Mouse (Mus musculus): ENCODE measurements around the gene Actr1b. TPM values are rescaled to one million over a fixed set of nuclear protein-coding genes. Genes with fewer than 3 reads are reported as not detected.

Gene Actr1b
- polyA plus RNA-seq, 1 experiment = 103 TPM

DNA sequence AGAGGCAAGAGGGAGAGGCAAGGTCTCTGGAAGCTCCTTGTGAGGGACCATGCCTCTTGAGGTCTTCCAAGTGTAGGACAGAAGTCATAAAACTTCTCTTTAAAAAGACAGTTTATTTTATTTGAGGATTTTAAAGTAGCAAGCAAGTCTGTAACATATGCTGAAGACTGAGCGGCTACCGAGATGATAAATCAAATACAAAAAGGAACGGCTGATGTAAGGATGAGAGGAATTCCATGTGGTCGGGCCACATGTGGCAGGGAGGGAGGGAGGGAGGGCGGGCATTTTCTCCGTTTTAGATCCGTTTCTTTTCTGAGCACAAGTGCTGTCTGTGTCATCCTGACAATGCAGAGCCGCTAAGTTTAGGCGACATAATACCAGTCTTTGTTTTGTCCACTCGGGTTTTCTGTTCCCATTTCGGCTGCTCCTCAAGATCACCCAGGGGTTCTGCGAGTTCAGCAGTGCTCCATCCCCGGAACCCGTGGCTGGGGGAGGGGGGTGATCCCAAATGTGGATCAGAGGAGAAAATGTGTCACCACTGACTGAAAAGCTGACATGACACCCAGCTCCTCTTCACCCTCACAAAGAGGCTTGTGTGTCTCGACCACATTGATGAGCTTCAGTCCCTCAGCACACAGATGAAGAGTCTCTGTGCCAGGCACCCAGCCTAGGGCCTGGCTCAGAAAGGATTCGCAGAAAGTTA lies 41.4 kb downstream of the Actr1b start:
- no peak for TF ChIP-seq GATA1 (IDR thresholded peaks at IDR 0.05; ENCODE audit: low read length)

- no peak for TF ChIP-seq GATA1 (IDR thresholded peaks at IDR 0.05; ENCODE audit: low read length)
Observed at GRCm38 (mm10) chr1:36671260-36671659, 43.0 kb downstream of the Actr1b start.

DNA sequence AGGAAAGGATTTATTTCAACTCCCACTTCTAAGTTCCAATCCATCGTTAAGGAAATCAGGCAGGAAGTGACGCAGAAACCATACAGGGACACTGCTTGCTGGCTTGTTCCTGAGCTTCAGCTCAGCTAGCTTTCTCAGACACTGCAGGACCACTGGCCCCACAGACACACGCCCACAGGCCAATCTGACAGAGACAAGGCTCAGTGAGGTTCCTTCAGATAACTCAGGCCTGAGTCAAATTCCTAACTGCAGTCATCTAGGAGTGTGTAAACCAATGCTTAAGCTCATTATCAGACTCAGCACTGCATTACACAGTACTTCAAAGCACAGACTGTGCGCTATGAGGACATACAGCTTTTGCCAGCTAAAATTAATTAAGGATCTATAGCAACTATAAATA lies 44.0 kb downstream of the Actr1b start:
- TF ChIP-seq GATA1 (IDR thresholded peaks at IDR 0.05; ENCODE audit: low read length) = no peak

DNA sequence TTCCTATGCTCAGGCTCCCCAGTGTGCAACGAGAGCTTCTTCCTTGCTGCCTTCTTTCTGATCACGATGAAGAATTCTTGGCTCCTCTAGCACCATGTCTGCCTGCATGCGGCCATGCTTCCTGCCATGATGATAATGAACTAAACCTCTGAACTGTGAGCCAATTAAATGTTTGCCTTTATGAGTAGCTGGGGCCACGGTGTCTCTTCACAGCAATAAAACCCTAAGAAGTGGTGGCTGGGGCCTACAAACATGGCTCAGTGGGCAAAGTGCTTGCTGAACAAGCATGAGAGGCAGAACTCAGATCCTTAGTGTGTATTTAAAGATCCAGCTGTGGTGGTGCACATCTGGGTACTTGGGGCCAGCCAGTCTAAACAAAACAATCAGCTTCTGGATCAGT lies 48.3 kb downstream of the Actr1b start:
- TF ChIP-seq GATA1 (IDR thresholded peaks at IDR 0.05; ENCODE audit: low read length) = no peak

DNA sequence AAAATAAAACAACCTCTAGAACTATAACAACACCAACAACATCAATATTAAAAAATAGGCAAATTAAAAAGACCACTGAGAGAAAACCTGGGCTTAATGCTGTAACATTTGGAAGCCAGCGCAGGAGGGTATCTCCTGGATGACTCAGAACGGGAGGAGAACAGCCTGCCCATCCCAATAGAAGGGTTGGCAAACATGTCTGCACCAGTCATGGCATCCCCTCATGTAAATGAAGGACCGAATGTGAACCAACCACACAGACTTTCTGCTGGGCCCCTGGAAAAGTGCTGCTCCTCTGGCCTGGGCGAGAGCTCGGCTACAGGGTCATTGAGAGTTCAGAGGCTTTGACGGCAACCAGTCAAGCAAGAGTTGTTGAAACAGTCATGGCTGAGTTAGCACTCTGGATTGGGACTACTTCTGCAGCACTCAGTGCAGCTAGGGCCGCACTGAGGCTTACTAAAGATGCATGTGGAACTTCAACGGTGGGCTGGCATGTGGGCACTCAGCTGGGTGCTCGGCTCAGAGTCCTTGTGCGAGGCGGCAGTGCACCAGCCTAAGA lies 49.0 kb downstream of the Actr1b start:
- no peak for TF ChIP-seq GATA1 (IDR thresholded peaks at IDR 0.05; ENCODE audit: low read length)

GRCm38 (mm10) chr1:36664457-36664856 lies 49.8 kb downstream of the Actr1b start:
- no peak for TF ChIP-seq GATA1 (IDR thresholded peaks at IDR 0.05; ENCODE audit: low read length)

DNA sequence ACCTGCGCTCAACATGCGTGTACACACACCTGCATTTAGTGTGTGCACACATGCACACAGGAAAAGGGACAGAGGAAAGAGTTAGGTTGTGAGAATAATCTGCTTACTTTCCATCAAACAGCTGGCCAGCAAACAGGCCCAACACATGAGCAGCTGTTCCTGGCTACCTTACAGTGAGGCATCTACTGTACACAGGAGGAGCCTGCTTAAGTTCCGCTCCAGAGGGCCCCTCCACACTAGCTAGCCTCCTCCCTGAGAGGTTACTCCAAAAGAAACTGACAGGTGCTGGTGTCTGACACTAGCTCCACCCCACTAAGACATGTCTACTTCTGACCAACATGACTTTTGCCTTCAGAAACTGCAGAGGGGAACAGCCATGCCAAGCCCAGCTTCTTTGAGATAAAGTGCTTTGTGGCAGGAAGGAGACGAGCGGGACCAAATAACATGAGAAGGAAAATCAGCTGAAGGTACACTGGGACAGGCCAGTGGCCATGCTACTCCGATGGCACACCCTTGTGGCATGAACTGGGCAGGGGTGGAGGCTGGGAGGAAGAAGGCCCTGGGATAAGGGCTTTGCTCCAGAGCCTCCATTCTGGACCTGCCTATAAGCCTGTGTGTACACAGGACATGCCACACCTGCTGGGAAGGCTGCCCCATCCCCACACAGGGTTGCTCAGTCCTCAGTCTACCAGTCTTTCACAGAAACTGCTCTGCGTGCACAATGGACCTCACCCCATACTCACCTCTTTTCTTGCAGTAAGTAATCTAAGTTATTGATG lies 55.4 kb downstream of the Actr1b start:
- no peak for TF ChIP-seq GATA1 (IDR thresholded peaks at IDR 0.05; ENCODE audit: low read length)

DNA sequence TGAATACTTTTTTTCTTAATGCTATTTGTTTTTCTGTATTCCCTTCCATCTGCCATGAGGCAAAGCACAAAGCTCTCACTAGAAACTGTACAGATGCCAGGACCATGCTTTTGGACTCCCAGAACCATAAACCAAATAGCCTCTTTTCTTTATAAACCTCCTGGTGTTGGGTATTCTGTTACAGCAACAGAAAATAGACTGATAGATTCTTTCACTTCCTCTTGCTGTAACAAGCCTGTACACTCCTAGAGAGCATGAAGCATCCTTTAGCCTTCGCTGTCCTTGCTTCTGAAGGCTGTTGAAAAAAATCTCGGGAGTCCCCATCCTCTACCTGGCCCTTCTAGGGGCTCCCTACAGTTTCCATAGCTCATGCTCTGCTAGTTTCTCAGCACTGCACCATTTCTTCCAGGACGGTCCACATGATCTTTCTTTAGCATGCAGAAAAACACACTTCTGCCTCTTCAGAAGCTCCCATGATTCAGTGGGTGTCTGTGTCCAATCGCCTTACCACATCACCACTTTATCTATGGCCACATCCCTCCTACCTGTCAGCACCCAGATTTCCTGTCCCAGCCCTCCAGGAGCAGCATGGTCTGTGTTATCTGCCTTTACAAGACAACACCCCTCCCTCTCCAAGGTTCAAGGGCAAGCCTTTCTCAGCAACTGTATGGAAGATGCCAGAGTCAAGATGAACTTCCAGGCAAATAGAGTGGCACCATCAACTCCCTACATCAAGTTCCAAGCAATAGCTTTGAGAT lies 56.4 kb downstream of the Actr1b start:
- TF ChIP-seq GATA1 (IDR thresholded peaks at IDR 0.05; ENCODE audit: low read length) = no peak

- TF ChIP-seq GATA1 (IDR thresholded peaks at IDR 0.05; ENCODE audit: low read length) = no peak
Observed at GRCm38 (mm10) chr1:36656233-36656632, 58.0 kb downstream of the Actr1b start.

GRCm38 (mm10) chr1:36655039-36655438 lies 59.2 kb downstream of the Actr1b start:
- TF ChIP-seq GATA1 (IDR thresholded peaks at IDR 0.05; ENCODE audit: low read length) = no peak

Other genes starting within 250 kb of the Actr1b start
- gene Cnnm4, start 242.8 kb downstream of the Actr1b start, polyA plus RNA-seq (2012) = 1.3 and 2.1 TPM in 2 replicates
- gene Cnnm3, start 202.6 kb downstream of the Actr1b start, polyA plus RNA-seq (2012) = 22.7 and 24.8 TPM in 2 replicates
- gene Ankrd23, start 177.5 kb downstream of the Actr1b start, polyA plus RNA-seq (2012) = 10.6 and 13.0 TPM in 2 replicates
- 0.24 TPM in 1 of 2 replicates, not detected in the other for gene Gm42417, start 175.0 kb downstream of the Actr1b start, polyA plus RNA-seq (2012)
- gene Ankrd39, start 167.0 kb downstream of the Actr1b start, polyA plus RNA-seq (2012) = 17.9 and 23.3 TPM in 2 replicates
- gene Sema4c, start 156.1 kb downstream of the Actr1b start, polyA plus RNA-seq (2012) = not detected in 2 replicates
- not detected in 2 replicates for gene Fam178b, start 31.2 kb downstream of the Actr1b start, polyA plus RNA-seq (2012)
- 1,928 and 2,433 TPM in 2 replicates for gene Cox5b, start 23.0 kb downstream of the Actr1b start, polyA plus RNA-seq (2012)
- not detected in 2 replicates for gene 4933424G06Rik, start 4.3 kb downstream of the Actr1b start, polyA plus RNA-seq (2012)
- gene Zap70, start 47.4 kb upstream of the Actr1b start, polyA plus RNA-seq (2012) = not detected in 2 replicates
- gene Tmem131, start 229.2 kb upstream of the Actr1b start, polyA plus RNA-seq (2012) = 78.1 and 84.6 TPM in 2 replicates

Data from G1E-ER4 (cell line).